Mouse (Mus musculus) E14TG2a.4 (cell line): ENCODE measurements around the gene Il34.

Experiments
- CTCF ChIP-seq: conservative IDR thresholded peaks from 2 replicates; pipeline ENCODE4 v1.5.1; 2014; ENCODE audit warnings: low read length
- POU5F1 ChIP-seq: IDR thresholded peaks from 2 replicates; pipeline ENCODE4 v1.6.1; 2014; ENCODE audit warnings: low read length, borderline replicate concordance

DNA sequence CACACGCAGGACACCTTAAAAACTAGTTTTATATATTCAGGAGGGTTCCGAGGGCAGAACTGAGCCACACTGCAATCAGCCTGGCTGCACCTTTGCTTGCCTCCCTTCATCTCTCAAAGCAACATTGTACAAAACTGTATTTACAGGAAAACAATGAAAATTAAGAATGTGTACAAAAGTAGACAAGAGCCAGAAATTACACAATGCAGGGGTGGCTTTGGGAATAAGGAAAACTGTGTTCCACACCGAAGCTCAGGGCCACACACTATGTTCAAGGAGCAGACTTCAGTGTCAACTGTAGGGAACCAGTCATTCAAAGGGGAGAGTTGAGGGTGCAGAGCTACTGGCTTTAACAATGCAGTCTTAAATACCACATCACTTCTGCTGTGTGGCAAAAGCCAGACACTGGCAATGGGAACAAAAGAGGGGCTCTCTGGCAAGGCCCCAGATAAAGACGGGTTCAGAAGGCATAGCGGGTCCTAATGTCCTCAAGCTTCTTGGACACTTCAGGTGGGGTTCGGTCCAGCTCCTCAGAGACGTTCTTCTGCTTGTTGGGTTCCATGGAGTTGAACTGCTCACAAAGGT, 4.8 kb upstream of the Il34 start:
- TF ChIP-seq CTCF (no peak), POU5F1 (no peak)
